Mouse (Mus musculus) bone marrow macrophage, adult 2 months (primary cell): ENCODE results near the gene Ap4e1.

Experiments used
- CTCF ChIP-seq: IDR thresholded peaks from 2 replicates; pipeline ENCODE4 v1.5.1; 2012; ENCODE audit warnings: low read depth, mild to moderate bottlenecking, low read length, moderate library complexity
- POLR2A ChIP-seq: IDR thresholded peaks from 2 replicates; pipeline ENCODE4 v1.6.1; 2012; ENCODE audit warnings: mild to moderate bottlenecking, low read depth, low read length, borderline replicate concordance

DNA sequence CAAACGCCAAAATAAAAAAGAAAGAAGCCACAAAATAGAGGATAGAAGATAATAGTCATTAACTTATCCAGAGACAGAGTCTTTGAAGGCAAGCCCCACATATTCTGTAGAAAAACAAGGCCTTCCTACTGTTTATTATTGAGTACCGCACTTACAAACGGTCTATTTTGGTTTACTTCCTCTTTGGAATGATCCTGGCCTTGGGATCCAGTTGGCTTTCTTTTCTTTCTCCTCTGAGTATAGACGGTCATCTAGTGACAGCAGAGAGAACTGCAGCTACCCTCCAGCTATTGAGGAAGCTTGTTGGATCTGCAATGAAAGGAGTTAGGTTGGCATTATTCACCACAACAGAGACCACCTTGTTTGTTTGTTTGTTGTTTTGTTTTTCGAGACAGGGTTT, 11.8 kb upstream of the Ap4e1 start:
- no peak for TF ChIP-seq POLR2A
- no peak for TF ChIP-seq CTCF
